Mouse (Mus musculus): ENCODE data around the gene Fuz.
A peak's percentile ranks its signal among the peaks of the same experiment; 100 is the strongest.

Gene Fuz

GRCm38 (mm10) chr7:44890737-44891136 lies 5.1 kb upstream of the Fuz start:
- no peak for DNase-seq

- DNase-seq = no peak
Measured at GRCm38 (mm10) chr7:44891611-44892010, 4.3 kb upstream of the Fuz start.

- peak; percentile 93 to 97 for DNase-seq
Measured at GRCm38 (mm10) chr7:44892276-44892921, 3.5 kb upstream of the Fuz start, which contains the start of gene Med25. Gene Med25 (minus strand): TSS chr7:44892712.

GRCm38 (mm10) chr7:44893197-44893596 lies 2.7 kb upstream of the Fuz start:
- DNase-seq = no peak

GRCm38 (mm10) chr7:44894175-44894574 lies 1.7 kb upstream of the Fuz start:
- no peak for DNase-seq

GRCm38 (mm10) chr7:44895206-44895592 lies 680 bp upstream of the Fuz start:
- no peak for DNase-seq

- DNase-seq = no peak
Measured at GRCm38 (mm10) chr7:44896499-44896898, 620 bp downstream of the Fuz start.

GRCm38 (mm10) chr7:44898607-44899006 lies 2.7 kb downstream of the Fuz start:
- DNase-seq = peak; percentile 49 to 71

- peak in 1 of 2 experiments; percentile 40 for DNase-seq
Measured at GRCm38 (mm10) chr7:44900632-44901031, 4.8 kb downstream of the Fuz start.

- peak; percentile 29 to 69 for DNase-seq
Measured at GRCm38 (mm10) chr7:44901230-44901722, 5.4 kb downstream of the Fuz start.

GRCm38 (mm10) chr7:44905430-44905829 lies 9.6 kb downstream of the Fuz start:
- no peak for DNase-seq

GRCm38 (mm10) chr7:44908706-44909476 lies 13.0 kb downstream of the Fuz start:
- no peak for DNase-seq

GRCm38 (mm10) chr7:44914396-44914795 lies 18.5 kb downstream of the Fuz start:
- no peak for DNase-seq

- DNase-seq = no peak
Measured at GRCm38 (mm10) chr7:44915314-44915713, 19.4 kb downstream of the Fuz start.

- no peak for DNase-seq
Measured at GRCm38 (mm10) chr7:44916191-44916590, 20.3 kb downstream of the Fuz start.

- DNase-seq = no peak
Measured at GRCm38 (mm10) chr7:44916881-44917280, 21.0 kb downstream of the Fuz start.

GRCm38 (mm10) chr7:44918219-44918618 lies 22.3 kb downstream of the Fuz start:
- no peak for DNase-seq

- DNase-seq = no peak
Measured at GRCm38 (mm10) chr7:44919127-44919526, 23.2 kb downstream of the Fuz start.

GRCm38 (mm10) chr7:44922530-44922929 lies 26.7 kb downstream of the Fuz start:
- DNase-seq = no peak

- peak; percentile 62 to 79 for DNase-seq
Measured at GRCm38 (mm10) chr7:44925468-44925867, 29.6 kb downstream of the Fuz start.

GRCm38 (mm10) chr7:44928570-44928969 lies 32.7 kb downstream of the Fuz start:
- no peak for DNase-seq

- peak; percentile 99 to 100 for DNase-seq
Measured at GRCm38 (mm10) chr7:44929204-44930151, 33.6 kb downstream of the Fuz start, which contains the start of gene Ap2a1. Gene Ap2a1 (minus strand): TSS chr7:44929496.

- no peak for DNase-seq
Measured at GRCm38 (mm10) chr7:44938680-44939079, 42.8 kb downstream of the Fuz start.
